Comparison of ENCODE assay signal across 14 mouse cellular contexts in the genomic region with DNA sequence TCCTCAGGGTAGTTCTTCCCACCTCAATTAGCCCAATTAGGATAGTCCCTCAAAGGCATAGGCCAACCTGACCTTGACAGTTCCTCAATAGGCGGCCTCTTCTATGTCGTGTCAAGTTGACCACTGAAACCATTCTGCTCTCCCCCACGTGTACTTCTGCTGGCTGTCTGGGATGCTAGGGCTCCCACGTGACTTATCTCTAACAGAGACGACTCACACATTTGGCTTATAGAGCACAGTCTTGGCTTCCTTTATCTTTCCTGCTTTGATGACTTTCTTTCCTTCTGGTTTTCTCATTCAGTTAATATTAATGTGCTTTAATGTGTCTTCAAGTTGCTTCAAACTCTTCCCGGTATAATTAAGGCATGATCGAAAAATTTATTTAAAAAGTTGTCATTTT.
"Had no signal": no experiment of that assay in that cellular context is flagged by ENCODE, and none has a peak within 500 bp of the region (broad histone marks: within the 10 kb centered on the region; RNA-seq: fewer than 3 reads in every experiment).

No protein-coding gene starts in this region.

- H3K9ac ChIP-seq: limb, embryonic 15.5 days; liver, embryonic 13.5 days; neural tube, embryonic 12.5 days had no signal

- H3K36me3 ChIP-seq: limb, embryonic 15.5 days; liver, embryonic 13.5 days; midbrain, embryonic 10.5 days; neural tube, embryonic 12.5 days had no signal

- H3K9me3 ChIP-seq: limb, embryonic 15.5 days; liver, embryonic 13.5 days; midbrain, embryonic 10.5 days; neural tube, embryonic 12.5 days had no signal

- H3K4me2 ChIP-seq: limb, embryonic 15.5 days; liver, embryonic 13.5 days; neural tube, embryonic 12.5 days had no signal

- H3K27me3 ChIP-seq: limb, embryonic 15.5 days; liver, embryonic 13.5 days; neural tube, embryonic 12.5 days had no signal

- DNase-seq: kidney, adult 8-10 months; kidney, postnatal 25 days; liver, embryonic 13.5 days; lung, adult 18-20 months; midbrain, embryonic 14.5 days; retina, postnatal 1 day; right cerebral cortex, postnatal 4 days; spleen, adult 18-20 months; thymus, adult 18-20 months; thymus, postnatal 14 days had no signal

- H3K4me3 ChIP-seq: left cerebral cortex, adult 2 months; limb, embryonic 15.5 days; liver, embryonic 13.5 days; midbrain, embryonic 10.5 days; neural tube, embryonic 12.5 days had no signal

- H3K27ac ChIP-seq: left cerebral cortex, adult 2 months; limb, embryonic 15.5 days; liver, embryonic 13.5 days; midbrain, embryonic 10.5 days; neural tube, embryonic 12.5 days had no signal

- H3K4me1 ChIP-seq: liver, embryonic 13.5 days; midbrain, embryonic 10.5 days; neural tube, embryonic 12.5 days had no signal
